Mouse (Mus musculus): ENCODE measurements around the gene Aga.
"Not testable (repeated sequence)": the region's sequence is repeated elsewhere in the genome, so short reads cannot be mapped to it uniquely, and the experiment has no call there.

DNA sequence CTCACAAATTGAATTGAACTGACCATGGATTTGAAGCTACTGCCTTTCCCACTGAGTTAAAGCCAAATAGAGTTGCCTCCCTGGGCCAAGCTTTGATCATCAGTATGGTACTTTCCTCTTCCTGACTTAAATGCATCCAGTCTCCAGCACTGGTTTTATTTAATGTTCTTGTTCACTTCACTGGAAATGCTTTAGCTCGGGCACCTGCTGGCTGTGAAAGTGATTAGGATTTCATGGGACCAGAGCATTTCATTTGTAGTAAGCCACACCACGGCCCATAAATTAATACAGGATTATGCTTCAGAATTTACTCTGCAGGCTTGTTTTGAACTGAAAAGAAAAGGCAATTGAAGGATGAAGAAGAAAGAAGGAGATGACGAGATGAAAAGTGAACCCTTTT is 26.5 kb downstream of the Aga start:
- TF ChIP-seq CTCF (IDR thresholded peaks at IDR 0.05; ENCODE audit: borderline replicate concordance, insufficient read depth, low read depth, low read length); POLR2A (IDR thresholded peaks at IDR 0.05; ENCODE audit: borderline replicate concordance, insufficient read depth, low read length): not testable (repeated sequence)

Data from cerebellum, adult 2 months (tissue).